Mouse (Mus musculus) layer of hippocampus, postnatal 36 days (tissue): ENCODE measurements around the gene Rpl22. TPM values are rescaled to one million over a fixed set of nuclear protein-coding genes. Genes with fewer than 3 reads are reported as not detected.

Source experiments
- DNase-seq, 2 experiments: peaks; one replicate each; pipeline ENCODE4 v3.0.0; 2022
- total RNA-seq, 2 experiments: library from RNA; stranded (reverse); gene quantifications; 2 replicates each; pipeline ENCODE4 v1.2.3; 2021

Gene Rpl22
- total RNA-seq, 2 experiments from 2014 or later = 203 TPM

- peak; percentile 61 to 67 for DNase-seq
Observed at GRCm38 (mm10) chr4:152338419-152339292, 13.1 kb downstream of the Rpl22 start, which contains the start of gene Chd5. Gene Chd5, plus strand, starts transcription at chr4:152338651.

- DNase-seq = no peak
Observed at GRCm38 (mm10) chr4:152339293-152339790, 13.8 kb downstream of the Rpl22 start.

- DNase-seq = no peak
Observed at GRCm38 (mm10) chr4:152340584-152341284, 15.2 kb downstream of the Rpl22 start.

- no peak for DNase-seq
Observed at GRCm38 (mm10) chr4:152343296-152343695, 17.8 kb downstream of the Rpl22 start.

- no peak for DNase-seq
Observed at GRCm38 (mm10) chr4:152344651-152345050, 19.1 kb downstream of the Rpl22 start.

DNA sequence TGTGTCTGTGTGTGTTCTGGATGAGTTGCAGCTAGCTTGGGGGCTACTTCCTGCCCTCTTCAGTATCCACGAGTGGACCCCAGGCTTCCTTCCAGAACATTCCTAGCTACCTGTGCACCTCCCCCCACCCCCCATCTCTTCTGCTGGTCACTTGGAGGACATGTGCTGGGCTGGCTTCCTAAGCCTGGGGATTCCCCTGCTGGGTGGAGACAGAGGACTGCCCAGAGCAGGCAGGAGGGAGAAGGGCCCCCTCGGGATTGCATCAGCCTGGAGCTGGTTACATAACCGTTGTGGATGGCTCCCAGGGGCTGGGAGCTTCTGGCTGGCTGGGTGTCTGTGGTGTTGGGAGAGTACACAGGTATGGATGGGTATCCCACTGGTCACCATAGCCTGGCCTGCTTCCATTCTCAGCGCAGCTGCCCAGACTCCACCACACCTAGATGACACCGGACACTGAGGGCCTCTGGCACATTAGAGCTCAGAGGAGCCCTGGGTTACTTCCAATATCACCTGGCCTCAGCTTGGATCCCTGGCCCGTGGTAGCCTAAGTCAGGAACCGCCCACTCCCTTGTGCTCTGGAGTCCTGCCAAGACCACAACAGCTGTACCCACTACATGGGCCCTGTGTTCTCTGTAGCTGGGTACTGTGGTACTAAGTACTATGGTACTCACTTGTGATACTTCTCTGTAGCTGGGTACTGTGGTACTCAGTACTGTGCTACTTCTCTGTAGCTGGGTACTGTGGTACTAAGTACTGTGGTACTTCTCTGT, 19.8 kb downstream of the Rpl22 start:
- peak in 1 of 2 experiments; percentile 64 for DNase-seq

GRCm38 (mm10) chr4:152349837-152350381, 24.4 kb downstream of the Rpl22 start:
- DNase-seq = no peak

- no peak for DNase-seq
Observed at GRCm38 (mm10) chr4:152350722-152351421, 25.3 kb downstream of the Rpl22 start.

GRCm38 (mm10) chr4:152351422-152352305, 26.1 kb downstream of the Rpl22 start:
- DNase-seq = no peak

- DNase-seq = no peak
Observed at GRCm38 (mm10) chr4:152353886-152354637, 28.5 kb downstream of the Rpl22 start.

DNA sequence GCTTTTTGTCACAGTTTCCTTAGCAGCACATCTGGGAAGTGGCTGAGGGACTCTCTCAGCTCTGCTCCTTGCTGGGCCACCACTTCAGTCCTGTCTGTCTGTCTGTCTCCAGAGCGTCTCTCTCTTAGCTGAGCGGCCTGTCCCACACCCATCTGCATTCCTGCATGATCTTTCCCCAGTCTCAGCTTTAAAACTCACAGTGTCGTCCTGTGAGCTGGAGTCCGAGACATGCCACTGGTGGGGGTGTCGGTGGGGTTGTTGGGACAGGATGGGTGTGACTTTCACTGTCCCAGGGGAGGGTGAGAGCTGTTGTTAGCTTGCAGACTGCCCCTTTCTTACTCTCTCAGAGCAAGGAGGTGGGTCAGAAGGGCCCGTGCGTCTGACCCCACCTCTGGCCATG, 30.1 kb downstream of the Rpl22 start:
- no peak for DNase-seq

- DNase-seq = no peak
Observed at GRCm38 (mm10) chr4:152359700-152360099, 34.2 kb downstream of the Rpl22 start.

- DNase-seq = no peak
Observed at GRCm38 (mm10) chr4:152360855-152361254, 35.3 kb downstream of the Rpl22 start.

GRCm38 (mm10) chr4:152362180-152362579, 36.6 kb downstream of the Rpl22 start:
- no peak for DNase-seq

- DNase-seq = no peak
Observed at GRCm38 (mm10) chr4:152365228-152365627, 39.7 kb downstream of the Rpl22 start.

GRCm38 (mm10) chr4:152382528-152383252, 57.1 kb downstream of the Rpl22 start:
- no peak for DNase-seq
